In the genomic region with DNA sequence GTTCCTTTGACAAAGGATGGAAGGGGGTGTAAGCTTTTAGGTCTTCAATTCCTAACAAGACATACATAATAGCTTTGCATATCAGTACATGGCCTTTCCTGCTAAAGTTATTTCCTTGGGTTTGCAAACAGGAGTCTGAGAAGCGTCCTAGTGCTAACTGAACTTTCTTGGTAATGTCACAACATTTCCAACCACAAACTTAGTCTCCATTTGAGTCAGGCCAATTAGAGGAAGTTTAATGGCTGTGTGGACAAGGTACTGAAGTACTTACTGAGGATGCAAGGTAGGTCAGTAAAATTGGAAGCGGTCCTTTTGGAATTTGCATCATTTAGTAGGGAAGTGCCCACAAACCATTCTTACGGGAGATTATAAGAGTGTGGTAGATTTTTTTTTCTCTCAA, we compare ENCODE assay signal across 21 mouse cellular contexts. TPM values are rescaled to one million over a fixed set of nuclear protein-coding genes. Genes with fewer than 3 reads are reported as not detected.
A peak's percentile ranks its signal among the peaks of the same experiment; 100 is the strongest.
DNase-seq lines count a peak whose midpoint lies in the region; ATAC-seq lines count a peak whose summit lies in the region.
"Had no signal": no experiment of that assay in that cellular context is flagged by ENCODE, and none has a peak within 500 bp of the region (broad histone marks: within the 10 kb centered on the region; RNA-seq: fewer than 3 reads in every experiment).

No protein-coding gene starts in this region.

- peak; percentile 57 for ATAC-seq in common myeloid progenitor, adult 5-6 weeks (replicated peaks; ENCODE audit: low read depth, poor library complexity, severe bottlenecking)
- ATAC-seq in megakaryocyte, adult 5-6 weeks (ENCODE audit: poor library complexity, severe bottlenecking), result peak; percentile 62
- ATAC-seq: activated CD4-positive, CD25-positive, alpha-beta regulatory T cell, adult 4 months; forebrain, embryonic 14.5 days; forebrain, embryonic 16.5 days; Patski had no signal

- peak; percentile 7 for DNase-seq in 416B (ENCODE audit: low read depth)
- DNase-seq in retina, embryonic 14.5 days (ENCODE audit: low spot score), result no peak
- DNase-seq in kidney, adult 11 months, result no peak
- no peak for DNase-seq in gastrocnemius, postnatal 25 days
- DNase-seq: adrenal gland, adult 8-10 months; adrenal gland, postnatal 14 days; adrenal gland, postnatal 36 days; cerebellum, adult 11-12 months; cerebellum, adult 2 months; cerebellum, adult 9-10 months; cerebellum, postnatal 10 days; cerebellum, postnatal 25 days; embryo, embryonic 11 days had no signal

RNA-seq across cellular contexts. Expression of a gene that starts 28.6 kb away (rescaled TPM):
- not detected in 2 replicates for total RNA-seq in common myeloid progenitor, adult 5-6 weeks (2017)
- 0.29 TPM in 1 of 2 replicates, not detected in the other for total RNA-seq in megakaryocyte, adult 5-6 weeks (2015)
- not detected in 2 replicates for total RNA-seq in megakaryocyte, adult 5-6 weeks (2017)
- not detected for total RNA-seq in gastrocnemius, postnatal 25 days (2021)
- total RNA-seq: adrenal gland, adult 18-20 months; adrenal gland, postnatal 14 days; adrenal gland, postnatal 36 days; G1E had no signal
